Mouse (Mus musculus): ENCODE data around the gene Pex10. TPM values are rescaled to one million over a fixed set of nuclear protein-coding genes. Genes with fewer than 3 reads are reported as not detected.
"Not testable (repeated sequence)": the region's sequence is repeated elsewhere in the genome, so short reads cannot be mapped to it uniquely, and the experiment has no call there.

Pex10 gene
- total RNA-seq, 2 experiments from 2014 or later: 21.5 to 22.0 TPM

GRCm38 (mm10) chr4:155063895-155064294 lies 2.9 kb upstream of the Pex10 start:
- no peak for DNase-seq (ENCODE audit: low spot score in 2 of 2)

- no peak for DNase-seq (ENCODE audit: low spot score in 2 of 2)
Measured at GRCm38 (mm10) chr4:155064474-155064873, 2.3 kb upstream of the Pex10 start.

GRCm38 (mm10) chr4:155065970-155066833 lies 614 bp upstream of the Pex10 start:
- DNase-seq (ENCODE audit: low spot score in 2 of 2): peak; percentile 89 to 97

- DNase-seq (ENCODE audit: low spot score in 2 of 2): no peak
Measured at GRCm38 (mm10) chr4:155068357-155068972, 1.6 kb downstream of the Pex10 start.

GRCm38 (mm10) chr4:155069191-155069590 lies 2.4 kb downstream of the Pex10 start:
- peak in 1 of 2 experiments; percentile 46 for DNase-seq (ENCODE audit: low spot score in 2 of 2)

GRCm38 (mm10) chr4:155070199-155070598 lies 3.4 kb downstream of the Pex10 start:
- no peak for DNase-seq (ENCODE audit: low spot score in 2 of 2)

GRCm38 (mm10) chr4:155070921-155071320 lies 4.1 kb downstream of the Pex10 start:
- DNase-seq (ENCODE audit: low spot score in 2 of 2): no peak

- no peak for DNase-seq (ENCODE audit: low spot score in 2 of 2)
Measured at GRCm38 (mm10) chr4:155074418-155074817, 7.6 kb downstream of the Pex10 start.

GRCm38 (mm10) chr4:155075137-155075536 lies 8.3 kb downstream of the Pex10 start:
- DNase-seq (ENCODE audit: low spot score in 2 of 2): no peak

- no peak for DNase-seq (ENCODE audit: low spot score in 2 of 2)
Measured at GRCm38 (mm10) chr4:155075813-155076212, 9.0 kb downstream of the Pex10 start.

- DNase-seq (ENCODE audit: low spot score in 2 of 2): no peak
Measured at GRCm38 (mm10) chr4:155076677-155077076, 9.9 kb downstream of the Pex10 start.

- DNase-seq (ENCODE audit: low spot score in 2 of 2): not testable (repeated sequence)
Measured at GRCm38 (mm10) chr4:155078808-155079207, 12.0 kb downstream of the Pex10 start.

- DNase-seq (ENCODE audit: low spot score in 2 of 2): no peak
Measured at GRCm38 (mm10) chr4:155079666-155080065, 12.8 kb downstream of the Pex10 start.

- no peak for DNase-seq (ENCODE audit: low spot score in 2 of 2)
Measured at GRCm38 (mm10) chr4:155083553-155083952, 16.7 kb downstream of the Pex10 start.

GRCm38 (mm10) chr4:155084351-155084750 lies 17.5 kb downstream of the Pex10 start:
- no peak for DNase-seq (ENCODE audit: low spot score in 2 of 2)

- DNase-seq (ENCODE audit: low spot score in 2 of 2): no peak
Measured at GRCm38 (mm10) chr4:155085206-155086107, 18.6 kb downstream of the Pex10 start.

GRCm38 (mm10) chr4:155086108-155087024 lies 19.6 kb downstream of the Pex10 start, which contains the start of the genes Rer1 and Morn1:
Gene Rer1, minus strand, starts transcription at chr4:155086382.
Gene Morn1, plus strand, starts transcription at chr4:155086577.
- peak; percentile 100 for DNase-seq (ENCODE audit: low spot score in 2 of 2)

- DNase-seq (ENCODE audit: low spot score in 2 of 2): no peak
Measured at GRCm38 (mm10) chr4:155089241-155089640, 22.4 kb downstream of the Pex10 start.

- DNase-seq (ENCODE audit: low spot score in 2 of 2): no peak
Measured at GRCm38 (mm10) chr4:155090147-155090546, 23.3 kb downstream of the Pex10 start.
